Mouse (Mus musculus) embryonic facial prominence, embryonic 12.5 days (tissue): Measurements from ENCODE around the gene Ifnar1. TPM values are rescaled to one million over a fixed set of nuclear protein-coding genes. Genes with fewer than 3 reads are reported as not detected.

Experiments
- ATAC-seq: fragments of 200-750 bp; cut with Nextera tagmentation; 2 replicates; pipeline ENCODE4 v1.8.0; 2017; ENCODE audit not compliant: insufficient number of reproducible peaks, insufficient read depth, low FRiP score, low TSS enrichment
- H3K27ac ChIP-seq: fragments of 300-500 bp; sonication (generic); 2 replicates; pipeline ENCODE4 v1.5.1; 2016; ENCODE audit warnings: mild to moderate bottlenecking
- H3K27me3 ChIP-seq: fragments of 300-500 bp; sonication (generic); 2 replicates; pipeline ENCODE4 v1.6.1; 2016; ENCODE audit warnings: mild to moderate bottlenecking, moderate library complexity
- H3K36me3 ChIP-seq: fragments of 300-500 bp; sonication (generic); 2 replicates; pipeline ENCODE4 v1.6.1; 2016; ENCODE audit warnings: mild to moderate bottlenecking
- H3K4me1 ChIP-seq: fragments of 300-500 bp; sonication (generic); 2 replicates; pipeline ENCODE4 v1.6.1; 2016
- H3K4me2 ChIP-seq: fragments of 300-500 bp; sonication (generic); replicated peaks from 2 replicates; pipeline ENCODE4 v1.6.1; 2016; ENCODE audit warnings: mild to moderate bottlenecking, moderate library complexity
- H3K4me3 ChIP-seq: fragments of 300-500 bp; sonication (generic); 2 replicates; pipeline ENCODE4 v1.5.1; 2016; ENCODE audit warnings: mild to moderate bottlenecking
- H3K9ac ChIP-seq: fragments of 300-500 bp; sonication (generic); 2 replicates; pipeline ENCODE4 v1.6.1; 2016; ENCODE audit warnings: mild to moderate bottlenecking, moderate library complexity
- H3K9me3 ChIP-seq: fragments of 300-500 bp; sonication (generic); 2 replicates; pipeline ENCODE4 v1.6.1; 2016; ENCODE audit warnings: mild to moderate bottlenecking, moderate library complexity
- WGBS: fragments of 180-500 bp; shearing (Covaris S2); methylation state at CpG from one replicate; pipeline ENCODE4 v1.1.7; 2016; 5-methylcytosine and 5-hydroxymethylcytosine counted together
- polyA plus RNA-seq: library from polyadenylated mRNA; unstranded; fragments of >200 nt; fragmentation: Nextera tagmentation; extraction: Ambion mirVana; gene quantifications from 2 replicates; pipeline ENCODE4 v1.2.1, GENCODE M21; 2016

Gene Ifnar1
- polyA plus RNA-seq, 1 experiment from 2014 or later = 71.6 TPM

DNA sequence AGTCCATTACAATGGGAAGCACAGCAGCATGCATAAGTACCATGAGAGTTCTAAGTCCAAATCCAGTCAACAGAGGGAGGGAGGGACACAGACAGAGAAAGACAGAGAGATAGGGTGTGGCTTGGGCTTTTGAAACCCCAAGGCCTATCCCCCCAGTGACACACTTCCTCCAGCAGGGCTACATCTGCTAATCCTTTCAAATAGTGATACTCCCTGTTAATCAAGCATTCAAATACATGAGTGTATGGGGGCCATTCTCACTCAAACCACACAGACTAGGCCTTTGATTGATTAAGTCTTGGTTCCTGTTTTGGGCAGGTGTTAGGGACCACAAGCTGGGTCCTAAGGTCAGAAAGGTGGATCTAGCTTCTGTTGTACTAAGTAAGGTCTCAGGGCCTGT is 4.5 kb upstream of the Ifnar1 start:
- no peak for ATAC-seq
- H3K4me2 ChIP-seq = no peak overlapping the region
- no peaks in the 10 kb centered on the region for H3K9me3 ChIP-seq
- H3K27ac ChIP-seq = no peak overlapping the region
- no peak overlapping the region for H3K4me3 ChIP-seq
- no peaks in the 10 kb centered on the region for H3K4me1 ChIP-seq
- no peaks in the 10 kb centered on the region for H3K27me3 ChIP-seq
- H3K36me3 ChIP-seq = no peaks in the 10 kb centered on the region
- no peak overlapping the region for H3K9ac ChIP-seq

DNA sequence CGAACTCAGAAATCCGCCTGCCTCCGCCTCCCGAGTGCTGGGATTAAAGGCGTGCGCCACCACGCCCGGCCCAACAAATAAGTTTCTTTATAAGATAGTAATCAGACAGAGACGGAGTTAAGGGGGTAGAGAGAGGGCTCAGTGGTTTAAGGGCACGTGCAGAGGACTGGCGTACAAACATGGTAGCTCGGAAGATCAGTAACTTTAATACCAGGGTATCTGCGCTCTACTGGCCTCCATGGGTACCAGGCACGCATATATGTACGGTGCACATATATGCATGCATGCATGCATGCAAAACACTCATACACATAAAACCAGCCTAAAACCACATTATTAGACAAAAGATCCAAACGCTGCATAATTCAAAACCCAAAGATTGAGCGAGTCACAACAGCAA is 651 bp upstream of the Ifnar1 start:
- H3K36me3 ChIP-seq = peaks cover 3% of the 10 kb centered on the region; the same call in 1 of the 2 replicates
- peak overlapping the region; percentile 72 for H3K4me2 ChIP-seq
- 52% methylated on average over 17 of the region's 17 CpGs for WGBS
- no peaks in the 10 kb centered on the region for H3K27me3 ChIP-seq
- peak overlapping the region; percentile 92 for H3K9ac ChIP-seq
- peaks cover 8% of the 10 kb centered on the region for H3K4me1 ChIP-seq
- peak overlapping the region; percentile 92 for H3K4me3 ChIP-seq
- peak overlapping the region; percentile 95 for H3K27ac ChIP-seq
- no peaks in the 10 kb centered on the region for H3K9me3 ChIP-seq
- no peak for ATAC-seq

DNA sequence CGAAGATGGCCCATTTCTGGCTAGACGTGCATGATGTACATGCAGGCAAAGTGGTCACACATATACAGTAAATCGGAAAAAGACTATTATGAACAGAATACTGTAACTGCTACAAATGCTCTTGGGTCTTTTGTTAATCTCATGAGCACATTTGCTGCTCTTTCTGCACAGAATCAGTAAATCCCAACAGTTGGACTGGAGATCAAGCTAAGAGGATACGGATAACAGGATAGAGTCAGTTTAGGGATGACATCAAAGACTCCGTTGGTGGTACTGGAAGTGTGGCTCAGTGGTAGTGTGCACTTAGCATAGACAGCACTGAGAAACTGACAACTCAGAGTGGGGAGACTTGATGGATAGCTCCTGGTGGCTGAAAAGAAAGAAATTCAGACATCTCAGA is 803 bp downstream of the Ifnar1 start:
- Histone ChIP-seq H3K4me3 (peak overlapping the region; percentile 92), H3K4me2 (peak overlapping the region; percentile 72), H3K4me1 (peaks cover 8% of the 10 kb centered on the region), H3K36me3 (peaks cover 17% of the 10 kb centered on the region), H3K27ac (peak overlapping the region; percentile 95; the same call in 1 of the 2 replicates), H3K9me3 (no peaks in the 10 kb centered on the region), H3K9ac (peak overlapping the region; percentile 92), H3K27me3 (no peaks in the 10 kb centered on the region)
- WGBS = 37% methylated on average over 5 of the region's 5 CpGs
- no peak for ATAC-seq

DNA sequence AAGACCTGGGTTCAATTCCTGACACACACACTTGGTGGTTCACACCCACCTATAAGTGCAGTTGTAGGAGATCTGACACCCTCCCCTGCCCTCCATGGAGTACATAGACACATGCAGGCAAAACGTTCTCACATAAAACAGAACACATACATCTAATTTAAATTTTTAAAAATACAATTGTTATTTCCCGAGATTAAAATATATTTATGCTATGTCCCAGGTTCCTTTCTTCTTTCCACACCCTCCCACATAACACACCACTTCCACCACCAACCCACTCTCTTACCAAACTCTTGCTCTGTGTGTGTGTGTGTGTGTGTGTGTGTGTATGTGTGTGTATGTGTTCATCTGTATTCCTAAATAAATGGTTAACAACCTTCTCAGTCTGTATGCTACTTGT is 3.0 kb downstream of the Ifnar1 start:
- Histone ChIP-seq H3K27me3 (no peaks in the 10 kb centered on the region), H3K4me2 (no peak overlapping the region), H3K4me3 (no peak overlapping the region), H3K36me3 (peaks cover 36% of the 10 kb centered on the region), H3K9me3 (no peaks in the 10 kb centered on the region), H3K9ac (no peak overlapping the region), H3K4me1 (peaks cover 8% of the 10 kb centered on the region), H3K27ac (no peak overlapping the region)
- ATAC-seq = no peak
- 86% methylated on average over 2 of the region's 2 CpGs for WGBS

DNA sequence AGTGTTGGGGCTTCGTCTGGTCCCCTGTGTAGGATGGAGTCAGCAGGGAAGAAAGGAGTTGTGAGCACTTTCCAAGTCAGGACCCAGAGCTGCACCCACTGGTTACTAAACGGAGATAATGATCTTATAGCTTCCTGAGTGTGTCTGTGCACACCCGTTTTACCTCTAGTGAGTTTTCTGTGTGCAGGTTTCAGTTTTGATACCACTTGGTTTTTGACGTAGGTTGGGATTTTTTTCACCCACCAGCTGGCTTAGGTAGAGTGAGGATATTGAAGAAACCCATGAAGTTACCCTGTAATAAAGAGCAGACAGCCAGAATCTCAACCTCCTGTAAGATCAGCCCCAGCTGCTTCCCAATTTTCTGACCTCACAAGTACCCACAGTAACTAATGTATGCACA is 5.9 kb downstream of the Ifnar1 start:
- Histone ChIP-seq H3K36me3 (peaks cover 59% of the 10 kb centered on the region), H3K4me1 (peaks cover 6% of the 10 kb centered on the region), H3K9me3 (no peaks in the 10 kb centered on the region), H3K27me3 (no peaks in the 10 kb centered on the region), H3K27ac (no peak overlapping the region), H3K4me3 (no peak overlapping the region), H3K9ac (no peak overlapping the region), H3K4me2 (no peak overlapping the region)
- WGBS = 83% methylated on average over 4 of the region's 4 CpGs
- ATAC-seq = no peak

DNA sequence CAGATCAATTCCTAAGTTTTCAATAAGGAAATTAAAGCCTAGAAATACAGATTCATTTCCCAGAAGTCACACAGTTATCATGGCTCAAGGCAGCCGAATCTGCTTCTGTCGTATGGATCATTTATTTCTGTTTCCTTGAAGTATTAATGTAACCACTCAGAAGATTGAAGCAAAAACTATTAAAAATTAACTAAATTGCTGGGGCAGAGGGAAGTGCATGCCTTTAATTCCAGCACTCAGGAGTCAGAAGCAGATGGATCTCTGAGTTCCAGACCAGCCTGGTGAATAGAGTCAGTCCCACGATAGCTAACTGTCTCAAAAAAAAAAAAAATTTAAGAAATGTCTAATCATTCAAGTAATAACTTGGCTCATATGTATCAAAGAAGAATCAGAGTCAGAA is 6.4 kb downstream of the Ifnar1 start:
- no peak overlapping the region for H3K4me2 ChIP-seq
- no peaks in the 10 kb centered on the region for H3K27me3 ChIP-seq
- no peaks in the 10 kb centered on the region for H3K9me3 ChIP-seq
- H3K27ac ChIP-seq = no peak overlapping the region
- H3K36me3 ChIP-seq = peaks cover 65% of the 10 kb centered on the region
- H3K4me3 ChIP-seq = no peak overlapping the region
- ATAC-seq = no peak
- peaks cover under 1% of the 10 kb centered on the region; the same call in 1 of the 2 replicates for H3K4me1 ChIP-seq
- WGBS = 93% methylated on average over 3 of the region's 3 CpGs
- H3K9ac ChIP-seq = no peak overlapping the region

DNA sequence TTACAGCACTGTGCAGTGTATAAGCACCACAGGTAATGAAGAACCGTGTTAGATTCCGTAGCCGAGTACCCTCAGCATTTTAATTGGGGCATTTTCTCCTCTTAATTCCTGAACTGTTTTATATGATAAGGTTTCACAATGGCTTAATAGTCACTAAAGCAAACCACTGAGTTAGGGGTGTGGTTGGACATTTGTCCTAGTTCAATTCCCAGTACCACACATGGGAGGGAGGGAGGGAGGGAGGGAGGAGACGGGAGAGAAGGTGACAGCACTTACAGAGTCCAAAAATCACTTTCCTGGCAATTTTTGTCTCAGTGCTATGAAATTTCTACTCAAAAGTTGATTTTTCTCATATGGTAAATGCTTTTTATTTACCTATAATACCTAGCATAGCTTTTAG is 10.5 kb downstream of the Ifnar1 start:
- no peak overlapping the region for H3K4me2 ChIP-seq
- no peak for ATAC-seq
- H3K9me3 ChIP-seq = no peaks in the 10 kb centered on the region
- no peak overlapping the region for H3K4me3 ChIP-seq
- WGBS = 88% methylated on average over 4 of the region's 4 CpGs
- H3K27me3 ChIP-seq = no peaks in the 10 kb centered on the region
- peaks cover 91% of the 10 kb centered on the region for H3K36me3 ChIP-seq
- no peak overlapping the region for H3K27ac ChIP-seq
- H3K4me1 ChIP-seq = no peaks in the 10 kb centered on the region
- H3K9ac ChIP-seq = no peak overlapping the region

DNA sequence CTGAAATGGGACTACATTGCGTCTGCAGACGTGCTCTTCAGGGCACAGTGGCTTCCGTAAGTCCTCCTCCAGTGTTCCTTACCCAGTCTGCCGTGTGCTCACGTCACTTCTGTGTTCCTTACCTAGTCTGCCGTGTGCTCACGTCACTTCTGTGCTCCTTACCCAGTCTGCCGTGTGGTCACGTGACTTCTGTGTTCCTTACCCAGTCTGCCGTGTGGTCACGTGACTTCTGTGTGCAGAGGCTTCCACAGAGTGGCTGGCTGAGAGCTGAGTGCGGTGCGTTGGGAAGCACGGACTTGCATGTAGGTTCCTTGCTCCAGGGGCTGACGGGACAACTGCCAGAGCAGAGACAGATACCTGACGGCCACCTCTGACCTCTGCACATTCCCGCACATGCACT is 11.2 kb downstream of the Ifnar1 start:
- Histone ChIP-seq H3K9me3 (no peaks in the 10 kb centered on the region), H3K4me3 (no peak overlapping the region), H3K27ac (no peak overlapping the region), H3K9ac (no peak overlapping the region), H3K36me3 (peaks cover 91% of the 10 kb centered on the region), H3K27me3 (no peaks in the 10 kb centered on the region), H3K4me2 (no peak overlapping the region), H3K4me1 (no peaks in the 10 kb centered on the region)
- ATAC-seq = no peak
- WGBS = 92% methylated on average over 17 of the region's 17 CpGs

DNA sequence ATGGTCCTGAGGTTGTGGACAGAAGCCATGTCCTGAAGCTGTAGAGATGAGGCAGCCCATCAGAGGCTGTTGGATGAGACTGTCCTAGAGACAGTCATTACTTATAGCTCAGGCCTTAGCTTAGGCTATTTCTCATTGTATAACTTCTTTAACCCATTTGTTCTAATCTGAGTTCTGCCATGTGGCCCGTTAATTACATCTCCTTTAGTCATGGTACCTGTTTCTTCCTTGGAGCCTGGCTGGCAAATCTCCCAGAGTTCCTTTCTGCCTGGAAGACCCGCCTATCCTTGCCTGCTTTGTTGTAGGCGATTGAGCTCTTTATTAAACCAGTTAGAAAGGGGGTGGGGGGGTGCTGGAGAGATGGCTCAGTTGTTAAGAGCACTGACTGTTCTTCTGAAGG is 11.7 kb downstream of the Ifnar1 start:
- no peak overlapping the region for H3K4me3 ChIP-seq
- no peak overlapping the region for H3K4me2 ChIP-seq
- 90% methylated on average over 3 of the region's 3 CpGs for WGBS
- H3K36me3 ChIP-seq = peaks cover 93% of the 10 kb centered on the region
- no peak overlapping the region for H3K27ac ChIP-seq
- no peak overlapping the region for H3K9ac ChIP-seq
- H3K27me3 ChIP-seq = no peaks in the 10 kb centered on the region
- no peaks in the 10 kb centered on the region for H3K9me3 ChIP-seq
- no peaks in the 10 kb centered on the region for H3K4me1 ChIP-seq
- ATAC-seq = no peak

DNA sequence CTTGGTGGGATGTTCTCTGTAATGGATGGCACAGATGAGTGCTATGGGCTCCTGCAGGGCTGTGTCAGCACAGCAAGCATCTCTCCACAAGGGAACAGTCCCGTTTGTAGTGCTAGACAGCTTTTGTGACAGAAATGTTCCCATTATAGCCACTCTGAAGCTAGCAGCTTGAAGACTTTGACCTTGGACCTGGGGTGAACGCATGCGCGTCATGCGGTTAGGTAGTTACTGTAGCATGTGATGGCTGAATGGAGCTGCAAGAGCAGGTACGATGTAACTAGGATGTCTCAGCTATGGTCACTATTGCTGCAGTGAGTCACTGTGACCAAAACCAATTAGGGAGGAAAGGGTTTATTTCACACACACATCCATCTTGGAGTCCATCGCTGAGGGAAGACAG is 13.0 kb downstream of the Ifnar1 start:
- ATAC-seq = no peak
- Histone ChIP-seq H3K9ac (no peak overlapping the region), H3K4me3 (no peak overlapping the region), H3K36me3 (peaks cover 87% of the 10 kb centered on the region), H3K27me3 (no peaks in the 10 kb centered on the region), H3K4me1 (no peaks in the 10 kb centered on the region), H3K27ac (no peak overlapping the region), H3K4me2 (no peak overlapping the region), H3K9me3 (no peaks in the 10 kb centered on the region)
- WGBS = 91% methylated on average over 7 of the region's 7 CpGs

DNA sequence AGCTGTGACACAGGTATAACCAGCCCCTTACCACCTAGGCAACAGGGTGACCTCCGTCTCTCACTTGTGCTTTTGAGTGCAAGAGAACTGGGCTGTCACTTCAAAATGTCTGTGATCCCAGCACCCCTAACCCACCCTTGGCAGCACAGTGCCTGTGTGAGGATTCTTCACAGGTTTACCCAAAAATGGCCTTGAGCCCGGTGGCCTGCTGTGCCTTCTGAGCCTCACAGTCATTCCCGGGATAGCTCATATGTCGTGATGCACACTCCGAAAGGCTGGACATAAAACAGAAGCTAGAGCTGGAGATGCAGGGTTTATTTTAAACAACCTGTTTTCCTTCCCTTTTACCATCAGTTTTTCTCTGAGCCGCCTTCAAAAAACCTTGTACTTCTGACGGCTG is 19.7 kb downstream of the Ifnar1 start:
- Histone ChIP-seq H3K9ac (no peak overlapping the region), H3K27me3 (no peaks in the 10 kb centered on the region), H3K9me3 (no peaks in the 10 kb centered on the region), H3K4me1 (no peaks in the 10 kb centered on the region), H3K36me3 (peaks cover 75% of the 10 kb centered on the region), H3K4me3 (no peak overlapping the region), H3K4me2 (no peak overlapping the region), H3K27ac (no peak overlapping the region)
- WGBS = 88% methylated on average over 7 of the region's 7 CpGs
- ATAC-seq = no peak

DNA sequence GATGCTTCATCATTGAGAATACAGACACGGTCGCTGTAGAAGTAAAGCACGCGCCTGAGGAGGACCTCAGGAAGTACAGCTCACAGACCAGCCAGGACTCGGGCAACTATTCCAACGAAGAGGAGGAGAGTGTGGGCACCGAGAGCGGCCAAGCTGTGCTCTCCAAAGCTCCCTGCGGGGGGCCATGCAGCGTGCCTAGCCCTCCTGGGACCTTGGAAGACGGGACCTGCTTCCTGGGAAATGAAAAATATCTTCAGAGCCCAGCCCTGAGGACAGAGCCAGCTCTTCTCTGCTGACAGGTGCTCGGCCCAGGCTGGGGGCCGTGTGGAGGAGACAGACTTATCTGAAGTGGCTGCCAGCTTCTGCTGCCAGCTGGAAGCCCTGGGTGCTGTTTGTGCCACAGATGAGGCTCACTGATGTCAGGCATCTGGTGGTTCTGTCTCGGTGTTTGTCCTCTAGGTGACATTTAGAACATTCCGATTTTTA is 20.1 kb downstream of the Ifnar1 start:
- H3K9me3 ChIP-seq = no peaks in the 10 kb centered on the region

DNA sequence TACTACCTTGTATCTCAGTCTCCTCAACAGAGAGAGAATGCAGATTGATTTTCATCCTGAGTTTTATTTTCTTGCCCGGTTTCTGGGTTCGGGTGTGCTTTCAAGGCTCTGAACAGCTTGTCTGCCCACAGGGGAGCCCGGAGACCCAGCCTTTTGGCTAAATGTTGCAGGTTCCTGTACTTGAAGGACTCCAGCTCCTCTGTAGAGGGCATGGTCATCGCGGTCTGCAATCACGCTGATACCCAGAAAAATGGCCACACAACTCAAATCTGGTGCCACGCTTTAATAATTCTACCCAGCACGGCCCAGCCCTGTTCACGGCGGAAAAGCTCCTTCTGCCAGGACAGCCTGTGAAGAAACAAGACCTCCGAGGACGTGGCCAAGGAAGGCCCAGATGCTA is 21.4 kb downstream of the Ifnar1 start:
- no peak for ATAC-seq
- no peaks in the 10 kb centered on the region for H3K4me1 ChIP-seq
- H3K4me2 ChIP-seq = no peak overlapping the region
- no peak overlapping the region for H3K4me3 ChIP-seq
- H3K27me3 ChIP-seq = no peaks in the 10 kb centered on the region
- H3K27ac ChIP-seq = no peak overlapping the region
- H3K36me3 ChIP-seq = peaks cover 58% of the 10 kb centered on the region
- H3K9ac ChIP-seq = no peak overlapping the region
- no peaks in the 10 kb centered on the region for H3K9me3 ChIP-seq
- 95% methylated on average over 12 of the region's 12 CpGs for WGBS

More for the DNA sequence above, 20.1 kb downstream of the Ifnar1 start:
- 91% methylated on average over 15 of the region's 15 CpGs for WGBS
- no peak for ATAC-seq
- no peak overlapping the region for H3K27ac ChIP-seq
- H3K36me3 ChIP-seq = peaks cover 70% of the 10 kb centered on the region
- H3K9ac ChIP-seq = no peak overlapping the region
- no peaks in the 10 kb centered on the region for H3K27me3 ChIP-seq
- H3K4me2 ChIP-seq = no peak overlapping the region
- H3K4me1 ChIP-seq = no peaks in the 10 kb centered on the region
- H3K4me3 ChIP-seq = no peak overlapping the region
